Mouse (Mus musculus) gastrocnemius, postnatal 25 days (tissue): ENCODE measurements around the gene Psd4. TPM values are rescaled to one million over a fixed set of nuclear protein-coding genes. Genes with fewer than 3 reads are reported as not detected.

Experiments used
- DNase-seq: peaks from one replicate; pipeline ENCODE4 v3.0.0; 2022
- total RNA-seq, 2 experiments: library from RNA; stranded (reverse); gene quantifications; 1 replicate in 1 of 2; 2 replicates in 1 of 2; pipeline ENCODE4 v1.2.3; 2021

Gene Psd4
- total RNA-seq, 2 experiments from 2014 or later: 0.13 to 0.49 TPM

GRCm38 (mm10) chr2:24440056-24440455, 72.7 kb downstream of the Psd4 start:
- no peak for DNase-seq

- DNase-seq: no peak
Observed at GRCm38 (mm10) chr2:24441899-24442298, 74.5 kb downstream of the Psd4 start.

DNA sequence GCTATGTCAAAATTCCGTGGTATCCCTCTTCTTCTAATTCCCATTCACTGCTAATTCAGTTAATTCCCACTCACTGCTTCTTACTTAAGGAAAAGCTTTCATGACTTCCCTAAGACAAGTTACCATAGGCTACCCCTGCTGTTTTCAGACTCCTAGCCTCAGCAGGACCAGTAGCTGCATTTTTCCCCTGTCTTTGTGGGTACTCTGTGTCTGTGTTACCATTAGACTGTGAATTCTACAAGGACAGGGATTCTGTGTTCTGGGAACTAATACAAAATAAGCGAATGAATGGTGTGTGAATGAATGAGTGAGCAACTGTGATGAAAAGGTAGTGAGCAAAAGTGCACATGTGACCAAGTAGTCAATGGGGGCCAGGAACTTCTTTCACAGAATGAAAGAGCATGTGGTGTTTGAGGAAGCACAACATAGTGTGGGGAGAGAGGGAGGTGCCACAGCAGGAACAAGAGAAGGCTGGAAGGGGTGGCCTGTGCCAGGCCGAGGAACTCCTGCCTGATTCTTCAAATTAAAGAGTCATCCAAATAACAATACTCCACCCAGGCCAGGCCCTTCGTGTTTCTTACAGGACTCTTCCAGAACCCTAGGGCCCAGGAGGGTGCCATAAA, 75.0 kb downstream of the Psd4 start:
- DNase-seq: no peak

- DNase-seq: no peak
Observed at GRCm38 (mm10) chr2:24443256-24443790, 75.9 kb downstream of the Psd4 start.

GRCm38 (mm10) chr2:24449111-24449510, 81.7 kb downstream of the Psd4 start:
- DNase-seq: no peak

DNA sequence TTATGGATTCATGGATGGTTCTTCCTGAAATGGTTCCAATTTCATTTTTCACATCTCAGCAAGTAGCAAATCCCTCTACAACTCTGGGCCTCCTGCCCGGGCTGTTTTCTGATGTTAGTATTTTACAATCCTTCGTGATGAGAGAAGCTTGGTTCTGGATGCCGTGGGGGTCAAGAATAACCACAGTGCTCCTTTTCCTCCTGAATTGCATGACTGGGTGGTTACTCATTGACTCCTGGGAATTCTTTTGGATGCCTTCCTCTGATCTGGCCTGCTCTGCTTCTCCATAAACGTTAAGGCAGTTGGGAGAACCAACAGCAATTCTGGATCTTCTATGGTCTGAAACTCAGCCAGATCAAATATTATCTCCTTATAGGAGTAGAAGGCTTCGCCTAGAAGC, 85.8 kb downstream of the Psd4 start:
- DNase-seq: peak; percentile 38

- DNase-seq: no peak
Observed at GRCm38 (mm10) chr2:24454429-24455011, 87.1 kb downstream of the Psd4 start.

GRCm38 (mm10) chr2:24455057-24455855, 87.9 kb downstream of the Psd4 start:
- no peak for DNase-seq

DNA sequence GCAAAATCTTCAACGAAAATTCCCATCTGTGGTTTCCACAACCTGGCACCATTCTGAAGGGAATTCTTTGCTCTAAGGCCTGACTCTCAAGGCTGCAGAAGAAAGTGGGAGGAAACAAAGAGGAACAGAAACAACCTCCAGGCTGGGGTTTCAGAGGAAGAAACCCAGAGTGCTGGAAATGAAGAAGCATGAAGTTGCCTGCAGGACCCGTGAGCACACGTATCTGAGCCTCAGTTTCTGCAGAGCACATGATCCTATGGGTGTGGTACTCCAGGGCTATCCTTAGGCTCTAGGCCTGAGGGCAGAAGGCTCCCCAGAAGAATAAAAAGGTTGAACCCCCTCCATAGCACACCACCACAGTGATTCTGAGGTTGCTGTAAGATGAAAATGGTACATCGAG, 89.5 kb downstream of the Psd4 start:
- no peak for DNase-seq

DNA sequence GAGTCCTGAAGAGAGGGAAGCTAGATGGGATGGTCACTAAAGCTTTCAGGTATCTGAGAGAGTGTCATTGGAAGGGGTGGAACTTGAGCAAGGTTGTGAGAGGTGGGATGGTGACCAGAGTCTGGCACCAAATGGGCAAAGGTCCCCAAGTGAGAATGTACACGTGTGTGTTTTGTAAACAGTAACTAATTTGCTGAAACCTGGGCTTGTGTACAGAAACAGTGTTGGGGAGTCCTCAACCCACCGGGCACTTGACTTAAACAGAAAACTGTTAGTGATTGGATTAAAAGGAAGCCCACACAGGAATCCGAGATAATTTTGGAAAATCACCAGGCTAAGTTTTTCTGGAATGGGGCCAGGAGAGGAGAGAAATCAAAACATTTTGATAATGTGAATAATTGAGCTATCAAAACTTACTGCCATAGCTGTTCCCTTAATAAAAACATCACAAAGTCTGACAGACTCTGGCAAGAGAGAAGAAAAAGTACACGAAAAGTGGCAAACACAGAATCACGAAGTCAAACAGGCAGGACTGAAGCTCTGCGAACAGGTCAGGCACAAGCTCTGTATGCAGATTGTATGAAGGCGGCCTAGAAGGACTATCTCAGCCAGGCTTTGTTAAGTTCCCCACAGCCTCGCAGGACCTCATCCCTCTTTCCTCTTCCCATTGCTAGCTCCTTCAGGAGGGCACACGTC, 92.9 kb downstream of the Psd4 start:
- DNase-seq: no peak

- DNase-seq: no peak
Observed at GRCm38 (mm10) chr2:24460808-24461127, 93.4 kb downstream of the Psd4 start.

Other genes with a start within 250 kb of the Psd4 start
- not detected for gene Il1f8, start 214.4 kb upstream of the Psd4 start, total RNA-seq
- not detected for gene Il1f9, start 181.1 kb upstream of the Psd4 start, total RNA-seq
- gene Il1f6, start 152.2 kb upstream of the Psd4 start, total RNA-seq: not detected
- gene Il1f5, start 90.6 kb upstream of the Psd4 start, total RNA-seq: not detected
- gene Il1f10, start 76.4 kb upstream of the Psd4 start, total RNA-seq: not detected
- gene Il1rn, start 30.7 kb upstream of the Psd4 start, total RNA-seq: not detected
- not detected for gene Pax8, start 108.0 kb downstream of the Psd4 start, total RNA-seq